8 mouse cellular contexts compared by ENCODE assay signal in genomic region chr3:35405621-35406079, GRCm38 (mm10).
DNase-seq lines count a peak whose midpoint lies in the region; ATAC-seq and TF ChIP-seq lines count a peak whose summit lies in the region.

No protein-coding gene starts in this region.

- H3K9ac ChIP-seq in embryonic facial prominence, embryonic 13.5 days: no peak overlapping the region
- H3K9ac ChIP-seq in heart, embryonic 14.5 days (ENCODE audit: low read length): no peak overlapping the region
- H3K9ac ChIP-seq in stomach, embryonic 15.5 days: no peak overlapping the region
- H3K9ac ChIP-seq in liver, postnatal 0 days (replicated peaks): no peak overlapping the region

- H3K4me2 ChIP-seq in embryonic facial prominence, embryonic 13.5 days: peak overlapping the region; percentile 26; the same call in 1 of the 2 replicates
- H3K4me2 ChIP-seq in heart, embryonic 14.5 days (ENCODE audit: low read length): peak overlapping the region; percentile 44; the same call in 1 of the 2 replicates
- H3K4me2 ChIP-seq in stomach, embryonic 15.5 days: 0 out of 2 replicates have a peak overlapping the region, but pooled peaks have one; percentile 14
- no peak overlapping the region for H3K4me2 ChIP-seq in liver, postnatal 0 days (ENCODE audit: low read depth, low read length)

- no peak for ATAC-seq in embryonic facial prominence, embryonic 13.5 days (ENCODE audit: insufficient number of reproducible peaks, insufficient read depth, low FRiP score, low TSS enrichment, low read depth)
- ATAC-seq in heart, embryonic 14.5 days (ENCODE audit: insufficient number of reproducible peaks, insufficient read depth, low FRiP score, low read depth): no peak
- ATAC-seq in stomach, embryonic 15.5 days (ENCODE audit: insufficient read depth, low FRiP score, low read depth): peak; percentile 43; the same call in 1 of the 2 replicates
- no peak for ATAC-seq in liver, postnatal 0 days

- no peak overlapping the region for H3K27ac ChIP-seq in embryonic facial prominence, embryonic 13.5 days
- H3K27ac ChIP-seq in heart, embryonic 14.5 days (replicated peaks in 1 of 2; ENCODE audit: control insufficient read depth in 1 of 2, insufficient read depth in 1 of 2, low read depth in 2 of 2, low read length in 2 of 2): no peak overlapping the region
- peak overlapping the region; percentile 9; the same call in 1 of the 2 replicates for H3K27ac ChIP-seq in stomach, embryonic 15.5 days
- no peak overlapping the region for H3K27ac ChIP-seq in liver, postnatal 0 days (ENCODE audit: low read depth)

- H3K36me3 ChIP-seq in embryonic facial prominence, embryonic 13.5 days: no peaks in the 10 kb centered on the region
- H3K36me3 ChIP-seq in heart, embryonic 14.5 days (ENCODE audit: control insufficient read depth, insufficient read depth, low read length): no peaks in the 10 kb centered on the region
- no peaks in the 10 kb centered on the region for H3K36me3 ChIP-seq in stomach, embryonic 15.5 days
- H3K36me3 ChIP-seq in liver, postnatal 0 days (replicated peaks; ENCODE audit: insufficient read depth, low read length): no peaks in the 10 kb centered on the region

- peaks cover 6% of the 10 kb centered on the region; the same call in 1 of the 2 replicates for H3K4me1 ChIP-seq in embryonic facial prominence, embryonic 13.5 days
- 0 out of 4 replicates have a peak, but pooled peaks cover 3% of the 10 kb centered on the region in 2 experiments for H3K4me1 ChIP-seq in heart, embryonic 14.5 days (ENCODE audit: control insufficient read depth in 2 of 2, insufficient read depth in 2 of 2, low read length in 2 of 2)
- 0 out of 2 replicates have a peak, but pooled peaks cover 3% of the 10 kb centered on the region for H3K4me1 ChIP-seq in stomach, embryonic 15.5 days
- no peaks in the 10 kb centered on the region for H3K4me1 ChIP-seq in liver, postnatal 0 days (ENCODE audit: insufficient read depth)

- no peak overlapping the region for H3K4me3 ChIP-seq in embryonic facial prominence, embryonic 13.5 days
- peak overlapping the region in 1 of 2 experiments; percentile 2; a peak in 1 of 4 replicates for H3K4me3 ChIP-seq in heart, embryonic 14.5 days (ENCODE audit: control insufficient read depth in 1 of 2, insufficient read depth in 1 of 2, low read depth in 1 of 2, low read length in 2 of 2)
- no peak overlapping the region for H3K4me3 ChIP-seq in stomach, embryonic 15.5 days (replicated peaks)
- no peak overlapping the region for H3K4me3 ChIP-seq in liver, postnatal 0 days (ENCODE audit: low read depth, low read length)

- TF ChIP-seq CTCF in liver, postnatal 0 days (IDR thresholded peaks at IDR 0.05; ENCODE audit: low read depth): no peak

- TF ChIP-seq EP300 in liver, postnatal 0 days (IDR thresholded peaks at IDR 0.05; ENCODE audit: low read depth): no peak

- no peaks in the 10 kb centered on the region for H3K27me3 ChIP-seq in embryonic facial prominence, embryonic 13.5 days
- H3K27me3 ChIP-seq in heart, embryonic 14.5 days (ENCODE audit: control insufficient read depth, insufficient read depth, low read length): no peaks in the 10 kb centered on the region
- no peaks in the 10 kb centered on the region for H3K27me3 ChIP-seq in stomach, embryonic 15.5 days (replicated peaks)
- H3K27me3 ChIP-seq in liver, postnatal 0 days (ENCODE audit: insufficient read depth, low read length): no peaks in the 10 kb centered on the region

- WGBS in embryonic facial prominence, embryonic 13.5 days: 58% methylated on average over 14 of the region's 14 CpGs
- WGBS in heart, embryonic 14.5 days: 67% methylated on average over 14 of the region's 14 CpGs
- 63% methylated on average over 14 of the region's 14 CpGs for WGBS in stomach, embryonic 15.5 days
- WGBS in liver, postnatal 0 days (ENCODE audit: insufficient replicate concordance): 65% methylated on average over 14 of the region's 14 CpGs

- H3K9me3 ChIP-seq in embryonic facial prominence, embryonic 13.5 days: no peaks in the 10 kb centered on the region
- no peaks in the 10 kb centered on the region for H3K9me3 ChIP-seq in heart, embryonic 14.5 days (ENCODE audit: control insufficient read depth, low read length)
- H3K9me3 ChIP-seq in stomach, embryonic 15.5 days: no peaks in the 10 kb centered on the region
- no peaks in the 10 kb centered on the region for H3K9me3 ChIP-seq in liver, postnatal 0 days (ENCODE audit: low read length)

- DNase-seq in heart, adult 18-20 months: peak; percentile 12 to 25
- DNase-seq in heart, adult 9 months (ENCODE audit: low spot score in 2 of 2): no peak
- DNase-seq in layer of hippocampus, adult 9-11 months: peak; percentile 13
- peak; percentile 57 to 64 for DNase-seq in lung, postnatal 4 days
- DNase-seq in liver, postnatal 0 days: no peak

Comparison
In these comparisons a context has a peak if more than half of its experiments do, and no peak if none do; other contexts are left out.
1. DNase-seq: peak in heart, adult 18-20 months (2 of 2), layer of hippocampus, adult 9-11 months (single experiment) and lung, postnatal 4 days (2 of 2); none in heart, adult 9 months (0 of 2) and liver, postnatal 0 days (single experiment).